Mouse (Mus musculus) C2C12 (cell line): ENCODE data around the gene Olfr370. TPM values are rescaled to one million over a fixed set of nuclear protein-coding genes. Genes with fewer than 3 reads are reported as not detected.

ENCODE experiments used
- H3K27me3 ChIP-seq: one replicate; pipeline ENCODE4 v1.6.1; 2011; ENCODE audit not compliant: control insufficient read depth, insufficient read depth, insufficient read length
- H3K36me3 ChIP-seq: one replicate; pipeline ENCODE4 v1.6.1; 2011; ENCODE audit not compliant: control insufficient read depth, insufficient read depth
- H3K4me3 ChIP-seq: one replicate; pipeline ENCODE4 v1.5.1; 2011; ENCODE audit warnings: mild to moderate bottlenecking, control low read depth; ENCODE audit not compliant: poor library complexity, insufficient read depth, severe bottlenecking
- H3K79me2 ChIP-seq: one replicate; pipeline ENCODE4 v1.6.1; 2011; ENCODE audit not compliant: control insufficient read depth, insufficient read depth
- H3K79me3 ChIP-seq: one replicate; pipeline ENCODE4 v1.6.1; 2011; ENCODE audit warnings: low read depth, control low read depth
- H3ac ChIP-seq: one replicate; pipeline ENCODE3; 2011; ENCODE audit warnings: low read depth; ENCODE audit not compliant: control insufficient read depth, insufficient read length
- CEBPB ChIP-seq: IDR thresholded peaks from one replicate; pipeline ENCODE4 v1.6.1; 2011; ENCODE audit warnings: low read depth, mild to moderate bottlenecking, control low read depth, moderate library complexity
- CTCF ChIP-seq: IDR thresholded peaks from one replicate; pipeline ENCODE4 v1.5.1; 2011; ENCODE audit not compliant: control insufficient read depth, insufficient read depth, insufficient read length
- FOSL1 ChIP-seq: IDR thresholded peaks from one replicate; pipeline ENCODE4 v1.8.0; 2011; ENCODE audit warnings: mild to moderate bottlenecking, low read length; ENCODE audit not compliant: poor library complexity, insufficient read depth, severe bottlenecking
- MAX ChIP-seq: IDR thresholded peaks from one replicate; pipeline ENCODE4 v1.6.1; 2011; ENCODE audit warnings: mild to moderate bottlenecking, control low read depth
- MYOD1 ChIP-seq: IDR thresholded peaks from one replicate; pipeline ENCODE4 v1.6.1; 2011; ENCODE audit warnings: low read depth; ENCODE audit not compliant: control insufficient read depth, insufficient read length
- MYOG ChIP-seq: IDR thresholded peaks from one replicate; pipeline ENCODE4 v1.6.1; 2011; ENCODE audit not compliant: control insufficient read depth, insufficient read length; ENCODE audit errors: extremely low read depth
- USF1 ChIP-seq: IDR thresholded peaks from one replicate; pipeline ENCODE4 v1.6.1; 2011; ENCODE audit warnings: low read depth, mild to moderate bottlenecking, control low read depth, moderate library complexity
- polyA plus RNA-seq: library from polyadenylated mRNA; unstranded; fragments of >200 nt; fragmentation: generic; extraction: Trizol; gene quantifications from one replicate; pipeline ENCODE4 v1.2.1, GENCODE M21; 2012; ENCODE audit warnings: missing spikeins

Olfr370 gene
- polyA plus RNA-seq, 1 experiment, result not detected

DNA sequence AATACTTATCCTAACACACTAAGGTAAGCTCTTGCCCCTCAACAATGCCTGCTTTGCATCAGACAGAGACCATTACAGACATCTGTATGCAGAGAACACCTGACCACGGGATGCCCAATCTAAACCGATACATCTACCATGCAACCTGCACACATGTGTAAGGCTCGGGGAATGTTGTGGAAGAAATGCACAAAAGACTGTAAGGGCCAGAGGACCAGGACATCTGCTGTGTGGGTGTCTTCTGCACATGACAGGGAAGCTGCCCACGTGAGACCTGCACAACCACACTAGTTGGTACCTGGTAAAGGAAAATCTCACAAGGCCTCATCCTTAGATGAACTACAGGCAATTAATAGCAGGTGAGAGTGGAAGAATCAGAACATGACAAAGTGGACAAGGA lies 27.7 kb downstream of the Olfr370 start:
- peaks cover 11% of the 10 kb centered on the region for H3K79me3 ChIP-seq
- H3K4me3 ChIP-seq, result no peak overlapping the region
- TF ChIP-seq MYOG (no peak), MYOD1 (no peak), USF1 (no peak), CEBPB (no peak), CTCF (no peak), FOSL1 (no peak), MAX (no peak)
- no peaks in the 10 kb centered on the region for H3K36me3 ChIP-seq
- peaks cover 3% of the 10 kb centered on the region for H3K27me3 ChIP-seq
- no peak overlapping the region for H3ac ChIP-seq
- peaks cover 15% of the 10 kb centered on the region for H3K79me2 ChIP-seq

DNA sequence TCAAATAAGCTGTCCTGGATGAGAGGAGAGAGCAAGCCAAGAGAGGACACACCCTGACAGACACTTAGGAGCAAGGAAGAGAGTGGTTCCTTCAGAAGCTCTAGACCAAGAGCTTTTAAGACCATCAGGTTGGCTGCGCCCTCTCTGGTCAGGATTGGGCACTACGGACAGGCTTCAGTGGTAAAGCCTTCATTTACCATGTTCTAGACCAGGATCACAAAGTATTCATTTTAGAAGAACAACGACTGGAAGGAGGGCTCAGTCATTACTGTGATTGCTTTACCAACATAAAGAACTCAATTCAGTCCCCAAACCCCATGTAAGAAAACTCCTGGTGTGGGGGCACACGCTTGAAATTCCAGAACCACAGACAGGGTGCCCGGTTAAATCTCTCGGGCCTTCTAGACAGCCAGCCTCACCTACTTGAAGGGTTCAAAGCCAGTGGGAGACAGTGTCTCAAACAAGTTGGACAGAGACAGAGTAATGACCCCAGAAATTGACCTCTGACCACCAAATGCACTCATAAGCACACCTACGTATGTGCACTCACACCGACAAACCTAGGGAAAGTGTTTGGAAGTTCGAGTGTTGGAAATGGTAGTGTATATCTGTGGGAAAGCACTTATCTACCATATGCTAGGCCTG lies 30.3 kb downstream of the Olfr370 start:
- H3K36me3 ChIP-seq, result peaks cover 10% of the 10 kb centered on the region
- no peak overlapping the region for H3K4me3 ChIP-seq
- TF ChIP-seq USF1, result no peak
- no peak for TF ChIP-seq MAX
- TF ChIP-seq CTCF, result no peak
- TF ChIP-seq FOSL1, result no peak
- TF ChIP-seq MYOG, result no peak
- TF ChIP-seq CEBPB, result no peak
- H3K27me3 ChIP-seq, result peaks cover 3% of the 10 kb centered on the region
- H3K79me3 ChIP-seq, result peaks cover 15% of the 10 kb centered on the region
- peaks cover 26% of the 10 kb centered on the region for H3K79me2 ChIP-seq
- H3ac ChIP-seq, result no peak overlapping the region

DNA sequence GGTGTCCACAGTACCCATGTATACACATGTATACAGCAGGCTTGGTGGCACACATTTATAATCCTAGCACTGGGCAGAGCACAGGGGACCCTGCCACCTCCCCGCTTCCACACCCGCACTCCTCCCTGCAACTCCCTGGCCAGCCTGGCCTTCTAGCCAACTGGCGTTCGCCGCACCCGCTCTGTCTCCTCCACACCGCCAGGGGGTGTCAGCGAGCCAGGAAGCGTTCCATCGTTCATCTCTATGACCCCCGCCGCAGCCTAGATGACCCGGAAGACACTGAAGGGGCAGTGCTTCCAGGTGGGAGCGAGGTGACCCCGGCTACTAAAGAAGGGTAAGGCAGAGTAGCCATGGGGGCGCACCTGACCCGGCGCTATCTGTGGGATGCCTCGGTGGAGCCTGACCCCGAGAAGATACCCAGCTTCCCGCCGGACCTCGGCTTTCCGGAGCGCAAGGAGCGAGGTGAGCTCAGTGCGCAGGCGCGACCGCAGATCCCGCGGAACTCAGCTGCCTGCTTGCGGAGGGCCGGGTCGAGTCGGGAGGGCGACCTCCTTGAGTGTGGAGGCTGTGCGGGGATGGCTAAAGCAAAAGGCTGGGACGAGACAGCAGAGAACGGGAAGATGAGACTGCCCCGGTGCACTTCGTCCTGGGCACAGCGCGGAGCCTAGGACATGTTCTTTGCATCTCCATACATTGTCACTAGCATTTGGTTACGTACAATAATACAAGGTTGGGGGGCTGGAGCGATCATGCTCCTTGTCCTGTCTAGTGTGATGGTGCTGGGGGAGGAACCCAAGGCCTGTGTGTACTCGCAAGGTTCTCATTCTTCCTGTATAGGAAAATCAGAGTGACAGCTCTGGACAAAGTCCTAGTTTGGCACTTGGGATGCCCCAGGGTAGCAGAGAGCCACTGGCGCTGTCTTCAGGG lies 31.2 kb downstream of the Olfr370 start, which contains the start of gene Ndufb7:
Ndufb7 (plus strand) TSS at position 203 of the 927 bp plus-strand sequence.
- TF ChIP-seq MAX (no peak), CTCF (peak; percentile 66), FOSL1 (no peak), MYOD1 (no peak)
- Histone ChIP-seq H3K79me2 (peaks cover 26% of the 10 kb centered on the region), H3K4me3 (peak within 1 kb of the TSS; percentile 74), H3ac (peak within 1 kb of the TSS; percentile 94), H3K79me3 (peaks cover 15% of the 10 kb centered on the region), H3K27me3 (peaks cover 3% of the 10 kb centered on the region), H3K36me3 (peaks cover 16% of the 10 kb centered on the region)

DNA sequence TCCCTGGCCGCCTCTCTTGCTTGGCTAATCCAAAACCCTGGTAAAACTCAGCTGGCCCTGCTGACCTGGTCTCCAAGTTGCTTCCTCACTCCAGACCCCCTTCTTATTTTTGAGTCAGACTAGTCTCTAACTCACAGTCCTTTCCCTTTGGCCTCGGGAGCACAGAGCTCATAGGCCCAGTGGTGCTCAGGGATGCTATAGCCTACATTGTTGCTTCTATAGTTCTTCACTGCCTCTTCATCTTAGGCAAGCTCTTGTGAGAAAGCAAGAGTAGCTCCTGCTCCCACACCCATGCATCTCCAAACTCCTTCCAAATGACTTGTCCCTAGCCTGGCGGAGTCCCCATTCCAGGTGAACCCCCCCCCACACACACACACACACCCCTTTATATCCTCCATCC lies 32.1 kb downstream of the Olfr370 start:
- H3K79me2 ChIP-seq, result peaks cover 26% of the 10 kb centered on the region
- TF ChIP-seq MAX, result no peak
- no peak for TF ChIP-seq CTCF
- TF ChIP-seq CEBPB, result no peak
- no peak for TF ChIP-seq FOSL1
- TF ChIP-seq MYOG, result no peak
- no peak for TF ChIP-seq USF1
- no peak for TF ChIP-seq MYOD1

DNA sequence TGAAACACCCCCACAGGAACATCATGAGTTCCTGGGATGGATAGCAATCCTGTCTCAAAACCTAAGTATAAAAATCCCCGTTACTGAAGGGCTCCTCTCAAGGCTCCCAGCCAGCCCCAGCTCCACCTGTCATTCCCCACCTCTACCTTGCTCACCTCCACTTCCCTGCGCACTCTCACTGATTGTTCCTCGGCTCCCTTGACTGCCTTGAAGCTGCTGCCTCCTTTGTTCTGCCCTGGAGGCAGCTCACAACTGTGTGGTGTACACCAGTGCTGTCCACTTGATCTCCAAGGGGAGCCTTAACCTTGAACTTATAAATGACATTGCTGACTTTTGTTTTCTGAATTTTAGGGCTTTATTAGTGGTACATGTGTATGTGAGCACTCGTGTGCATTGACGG lies 32.5 kb downstream of the Olfr370 start:
- no peak overlapping the region for H3K4me3 ChIP-seq
- H3K36me3 ChIP-seq, result peaks cover 16% of the 10 kb centered on the region
- no peaks in the 10 kb centered on the region for H3K27me3 ChIP-seq
- peaks cover 15% of the 10 kb centered on the region for H3K79me3 ChIP-seq
- peaks cover 26% of the 10 kb centered on the region for H3K79me2 ChIP-seq
- TF ChIP-seq MYOG (no peak), MAX (no peak), MYOD1 (no peak), USF1 (no peak), CEBPB (no peak), FOSL1 (no peak), CTCF (no peak)
- H3ac ChIP-seq, result no peak overlapping the region

More for the DNA sequence above, 32.1 kb downstream of the Olfr370 start:
- H3K27me3 ChIP-seq, result no peaks in the 10 kb centered on the region
- peaks cover 15% of the 10 kb centered on the region for H3K79me3 ChIP-seq
- H3ac ChIP-seq, result peak overlapping the region; percentile 94
- peak overlapping the region; percentile 74 for H3K4me3 ChIP-seq
- H3K36me3 ChIP-seq, result peaks cover 16% of the 10 kb centered on the region
